Mouse (Mus musculus): Measurements from ENCODE around the gene Esrrg. TPM values are rescaled to one million over a fixed set of nuclear protein-coding genes. Genes with fewer than 3 reads are reported as not detected.

Gene Esrrg
- polyA plus RNA-seq, 1 experiment = 2.7 TPM

- DNase-seq (ENCODE audit: low read depth) = no peak
These were observed 97.5 kb downstream of the Esrrg start for GRCm38 (mm10) chr1:187706046-187706445.

GRCm38 (mm10) chr1:187707176-187707575 is 98.6 kb downstream of the Esrrg start:
- DNase-seq (ENCODE audit: low read depth) = no peak

GRCm38 (mm10) chr1:187710434-187710948 is 101.9 kb downstream of the Esrrg start:
- no peak for DNase-seq (ENCODE audit: low read depth)

GRCm38 (mm10) chr1:187721035-187721434 is 112.4 kb downstream of the Esrrg start:
- no peak for DNase-seq (ENCODE audit: low read depth)

GRCm38 (mm10) chr1:187722016-187722415 is 113.4 kb downstream of the Esrrg start:
- DNase-seq (ENCODE audit: low read depth) = no peak

- no peak for DNase-seq (ENCODE audit: low read depth)
These were observed 116.1 kb downstream of the Esrrg start for GRCm38 (mm10) chr1:187724651-187725050.

- no peak for DNase-seq (ENCODE audit: low read depth)
These were observed 116.8 kb downstream of the Esrrg start for GRCm38 (mm10) chr1:187725351-187725750.

- no peak for DNase-seq (ENCODE audit: low read depth)
These were observed 122.6 kb downstream of the Esrrg start for GRCm38 (mm10) chr1:187731171-187731570.

GRCm38 (mm10) chr1:187736507-187736906 is 127.9 kb downstream of the Esrrg start:
- DNase-seq (ENCODE audit: low read depth) = no peak

- no peak for DNase-seq (ENCODE audit: low read depth)
These were observed 128.7 kb downstream of the Esrrg start for GRCm38 (mm10) chr1:187737296-187737695.

GRCm38 (mm10) chr1:187740531-187740930 is 131.9 kb downstream of the Esrrg start:
- no peak for DNase-seq (ENCODE audit: low read depth)

- no peak for DNase-seq (ENCODE audit: low read depth)
These were observed 132.7 kb downstream of the Esrrg start for GRCm38 (mm10) chr1:187741306-187741705.

- DNase-seq (ENCODE audit: low read depth) = no peak
These were observed 133.5 kb downstream of the Esrrg start for GRCm38 (mm10) chr1:187742071-187742470.

GRCm38 (mm10) chr1:187749294-187749693 is 140.7 kb downstream of the Esrrg start:
- no peak for DNase-seq (ENCODE audit: low read depth)

GRCm38 (mm10) chr1:187749931-187750330 is 141.3 kb downstream of the Esrrg start:
- DNase-seq (ENCODE audit: low read depth) = no peak

GRCm38 (mm10) chr1:187755528-187755927 is 146.9 kb downstream of the Esrrg start:
- DNase-seq (ENCODE audit: low read depth) = no peak

- DNase-seq (ENCODE audit: low read depth) = no peak
These were observed 149.4 kb downstream of the Esrrg start for GRCm38 (mm10) chr1:187757981-187758380.

- no peak for DNase-seq (ENCODE audit: low read depth)
These were observed 150.0 kb downstream of the Esrrg start for GRCm38 (mm10) chr1:187758546-187758945.

GRCm38 (mm10) chr1:187759536-187759935 is 150.9 kb downstream of the Esrrg start:
- no peak for DNase-seq (ENCODE audit: low read depth)

- no peak for DNase-seq (ENCODE audit: low read depth)
These were observed 154.3 kb downstream of the Esrrg start for GRCm38 (mm10) chr1:187762641-187763450.

- no peak for DNase-seq (ENCODE audit: low read depth)
These were observed 154.8 kb downstream of the Esrrg start for GRCm38 (mm10) chr1:187763451-187763755.

- no peak for DNase-seq (ENCODE audit: low read depth)
These were observed 155.2 kb downstream of the Esrrg start for GRCm38 (mm10) chr1:187763821-187764220.

GRCm38 (mm10) chr1:187765577-187765976 is 157.0 kb downstream of the Esrrg start:
- no peak for DNase-seq (ENCODE audit: low read depth)

GRCm38 (mm10) chr1:187767355-187767754 is 158.8 kb downstream of the Esrrg start:
- DNase-seq (ENCODE audit: low read depth) = no peak
